Mouse (Mus musculus) myocyte (in vitro differentiated cells): Measurements from ENCODE around the gene Krtap16-1.

Source experiments
- E2F4 ChIP-seq: IDR thresholded peaks from one replicate; pipeline ENCODE4 v1.6.1; 2011; ENCODE audit warnings: mild to moderate bottlenecking, control low read depth, moderate library complexity; ENCODE audit not compliant: insufficient read depth
- MAX ChIP-seq: IDR thresholded peaks from one replicate; pipeline ENCODE4 v1.6.1; 2011; ENCODE audit warnings: low read depth, mild to moderate bottlenecking, control low read depth
- MYOD1 ChIP-seq, 3 experiments: IDR thresholded peaks; one replicate each; pipeline ENCODE4 v1.6.1; 2011; ENCODE audit warnings: control low read depth in 2 of 3, low read depth in 2 of 3, mild to moderate bottlenecking in 2 of 3, moderate library complexity in 1 of 3; ENCODE audit not compliant: insufficient read length in 2 of 3, control insufficient read depth in 1 of 3
- MYOG ChIP-seq, 3 experiments: IDR thresholded peaks; one replicate each; pipeline ENCODE4 v1.6.1; 2011; ENCODE audit warnings: control low read depth in 2 of 3, low read depth in 2 of 3, mild to moderate bottlenecking in 2 of 3; ENCODE audit not compliant: insufficient read length in 2 of 3, control insufficient read depth in 1 of 3, insufficient read depth in 1 of 3
- POLR2A ChIP-seq: IDR thresholded peaks from one replicate; pipeline ENCODE4 v1.6.1; 2011; ENCODE audit warnings: low read depth, mild to moderate bottlenecking, control low read depth, moderate library complexity; ENCODE audit not compliant: insufficient read length
- POLR2AphosphoS2 ChIP-seq: IDR thresholded peaks from one replicate; pipeline ENCODE4 v1.6.1; 2011; ENCODE audit warnings: low read depth, control low read depth; ENCODE audit not compliant: insufficient read length
- REST ChIP-seq: IDR thresholded peaks from one replicate; pipeline ENCODE4 v1.6.1; 2011; ENCODE audit warnings: mild to moderate bottlenecking, control low read depth, moderate library complexity; ENCODE audit not compliant: insufficient read depth, insufficient read length
- SRF ChIP-seq: IDR thresholded peaks from one replicate; pipeline ENCODE4 v1.6.1; 2011; ENCODE audit warnings: low read depth; ENCODE audit not compliant: control insufficient read depth, insufficient read length
- USF1 ChIP-seq: IDR thresholded peaks from one replicate; pipeline ENCODE4 v1.6.1; 2011; ENCODE audit warnings: low read depth, mild to moderate bottlenecking, control low read depth, moderate library complexity

DNA sequence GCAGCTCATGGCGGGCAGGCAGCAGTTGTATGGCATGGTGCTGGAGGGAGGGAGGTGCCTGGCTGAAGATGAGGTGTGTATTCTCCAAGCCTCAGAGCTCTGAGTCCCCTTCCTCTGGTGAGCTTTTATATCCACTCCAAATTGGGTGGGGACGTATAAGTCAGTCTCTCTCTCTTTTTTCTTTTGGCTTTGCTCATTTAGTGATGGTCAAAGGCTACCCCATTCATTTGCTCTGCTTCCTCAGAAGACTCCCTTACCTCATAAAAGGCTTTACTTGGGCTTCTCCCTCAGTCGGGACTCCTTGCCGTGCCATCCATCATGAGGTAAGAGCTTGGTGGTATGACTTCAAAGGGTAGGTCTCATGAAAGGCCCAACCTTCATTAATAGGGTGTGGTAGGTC lies 29.7 kb upstream of the Krtap16-1 start, which contains the start of gene Krt33a:
- no peak for TF ChIP-seq POLR2A
- no peak for TF ChIP-seq E2F4
- TF ChIP-seq REST, result no peak
- no peak for TF ChIP-seq USF1
- TF ChIP-seq MYOG (IDR thresholded peaks at IDR 0.05; ENCODE audit: control insufficient read depth in 1 of 3, insufficient read depth in 1 of 3, insufficient read length in 2 of 3, low read depth in 2 of 3), result no peak
- TF ChIP-seq MAX, result no peak
- no peak for TF ChIP-seq POLR2AphosphoS2
- TF ChIP-seq MYOD1 (IDR thresholded peaks at IDR 0.05; ENCODE audit: control insufficient read depth in 1 of 3, insufficient read length in 2 of 3, low read depth in 2 of 3), result no peak
- TF ChIP-seq SRF, result no peak
